Mouse (Mus musculus): ENCODE data around the gene Slc22a7.
A peak's percentile ranks its signal among the peaks of the same experiment; 100 is the strongest.

GRCm38 (mm10) chr17:46436672-46437366 is 1.4 kb downstream of the Slc22a7 start:
- TF ChIP-seq POLR2A (IDR thresholded peaks at IDR 0.05; ENCODE audit: low read depth, low read length) (no peak), CTCF (IDR thresholded peaks at IDR 0.05; ENCODE audit: borderline replicate concordance, insufficient read depth, low read length) (peak; percentile 63; the same call in 1 of the 2 replicates)
